In the genomic region with DNA sequence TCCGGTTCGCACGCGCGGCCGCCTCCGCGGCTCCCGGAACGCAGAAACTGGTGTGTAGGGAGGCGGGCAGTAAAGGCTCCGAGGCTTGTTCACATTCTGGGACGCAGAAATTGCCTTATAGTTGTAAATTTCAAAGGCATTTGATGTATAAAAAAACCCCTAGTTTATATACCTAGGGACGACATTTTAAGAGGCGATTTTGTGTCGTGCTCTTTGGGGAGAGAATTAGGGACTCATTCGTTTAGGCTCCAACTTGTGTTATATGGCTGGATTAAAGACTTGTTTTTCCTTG, we compare ENCODE assay signal across 8 mouse cellular contexts. TPM values are rescaled to one million over a fixed set of nuclear protein-coding genes. Genes with fewer than 3 reads are reported as not detected.
DNase-seq lines count a peak whose midpoint lies in the region; ATAC-seq and TF ChIP-seq lines count a peak whose summit lies in the region.

No protein-coding gene starts in this region.

- no peak for DNase-seq in heart, postnatal 10 days
- no peak for DNase-seq in liver, postnatal 0 days
- DNase-seq in retina, embryonic 14.5 days (ENCODE audit: low spot score): no peak
- no peak for DNase-seq in layer of hippocampus, postnatal 36 days
- DNase-seq in spleen, postnatal 36 days (ENCODE audit: low spot score in 2 of 2): no peak

- H3K27ac ChIP-seq in heart, embryonic 13.5 days (replicated peaks): peak overlapping the region; percentile 99
- peak overlapping the region; percentile 96 for H3K27ac ChIP-seq in forebrain, embryonic 16.5 days (ENCODE audit: low read length)
- H3K27ac ChIP-seq in liver, postnatal 0 days (ENCODE audit: low read depth): peak overlapping the region; percentile 100

- intact Hi-C loops in heart, postnatal 10 days (cut with DNase I): loop anchor here (2.0 kb wide), 3 partner anchors 50 to 62 kb away; a partner anchor contains a TSS

- peaks cover 50% of the 10 kb centered on the region for H3K4me1 ChIP-seq in heart, embryonic 13.5 days
- peaks cover 47% of the 10 kb centered on the region for H3K4me1 ChIP-seq in E14TG2a.4 (replicated peaks; ENCODE audit: low read depth, low read length)
- peaks cover 19% of the 10 kb centered on the region for H3K4me1 ChIP-seq in forebrain, embryonic 16.5 days (replicated peaks; ENCODE audit: control insufficient read depth, insufficient read depth, low read length)
- H3K4me1 ChIP-seq in liver, postnatal 0 days (ENCODE audit: insufficient read depth): peaks cover 19% of the 10 kb centered on the region

- peak overlapping the region; percentile 98 for H3K9ac ChIP-seq in heart, embryonic 13.5 days
- peak overlapping the region; percentile 95 for H3K9ac ChIP-seq in forebrain, embryonic 16.5 days (replicated peaks; ENCODE audit: low read depth, low read length)
- peak overlapping the region; percentile 99 for H3K9ac ChIP-seq in liver, postnatal 0 days (replicated peaks)

- no peak for TF ChIP-seq CTCF in E14TG2a.4 (conservative IDR thresholded peaks at IDR 0.05; ENCODE audit: low read length)
- no peak for TF ChIP-seq CTCF in liver, postnatal 0 days (IDR thresholded peaks at IDR 0.05; ENCODE audit: low read depth)

- H3K36me3 ChIP-seq in heart, embryonic 13.5 days: peaks cover 40% of the 10 kb centered on the region
- peaks cover 54% of the 10 kb centered on the region for H3K36me3 ChIP-seq in E14TG2a.4 (ENCODE audit: insufficient read depth, low read length)
- H3K36me3 ChIP-seq in forebrain, embryonic 16.5 days (ENCODE audit: control insufficient read depth, insufficient read depth): peaks cover 6% of the 10 kb centered on the region; the same call in 1 of the 2 replicates
- H3K36me3 ChIP-seq in liver, postnatal 0 days (replicated peaks; ENCODE audit: insufficient read depth, low read length): peaks cover 21% of the 10 kb centered on the region

- H3K27me3 ChIP-seq in heart, embryonic 13.5 days (replicated peaks): no peaks in the 10 kb centered on the region
- no peaks in the 10 kb centered on the region for H3K27me3 ChIP-seq in E14TG2a.4 (ENCODE audit: insufficient read depth, low read length)
- H3K27me3 ChIP-seq in forebrain, embryonic 16.5 days (replicated peaks; ENCODE audit: control insufficient read depth, insufficient read depth, low read length): no peaks in the 10 kb centered on the region
- H3K27me3 ChIP-seq in liver, postnatal 0 days (ENCODE audit: insufficient read depth, low read length): no peaks in the 10 kb centered on the region

- WGBS in heart, embryonic 13.5 days: under 1% methylated on average over 17 of the region's 17 CpGs
- WGBS in forebrain, embryonic 16.5 days: under 1% methylated on average over 17 of the region's 17 CpGs
- under 1% methylated on average over 17 of the region's 17 CpGs for WGBS in liver, postnatal 0 days (ENCODE audit: insufficient replicate concordance)

- ATAC-seq in heart, embryonic 13.5 days (ENCODE audit: extremely low read depth, insufficient number of reproducible peaks, low FRiP score, low TSS enrichment): no peak
- ATAC-seq in forebrain, embryonic 16.5 days: no peak
- ATAC-seq in liver, postnatal 0 days: no peak

- peak overlapping the region; percentile 88 for H3K4me2 ChIP-seq in heart, embryonic 13.5 days
- H3K4me2 ChIP-seq in forebrain, embryonic 16.5 days (ENCODE audit: low read length): peak overlapping the region; percentile 75
- H3K4me2 ChIP-seq in liver, postnatal 0 days (ENCODE audit: low read depth, low read length): peak overlapping the region; percentile 86

- H3K9me3 ChIP-seq in heart, embryonic 13.5 days: no peaks in the 10 kb centered on the region
- no peaks in the 10 kb centered on the region for H3K9me3 ChIP-seq in E14TG2a.4 (ENCODE audit: low read length)
- H3K9me3 ChIP-seq in forebrain, embryonic 16.5 days (ENCODE audit: control insufficient read depth, low read length): no peaks in the 10 kb centered on the region
- H3K9me3 ChIP-seq in liver, postnatal 0 days (ENCODE audit: low read length): no peaks in the 10 kb centered on the region

- no peak for TF ChIP-seq EP300 in liver, postnatal 0 days (IDR thresholded peaks at IDR 0.05; ENCODE audit: low read depth)

- H3K4me3 ChIP-seq in heart, embryonic 13.5 days: peak overlapping the region; percentile 99
- H3K4me3 ChIP-seq in E14TG2a.4 (replicated peaks; ENCODE audit: low read length): peak overlapping the region; percentile 95
- peak overlapping the region; percentile 98 for H3K4me3 ChIP-seq in forebrain, embryonic 16.5 days (replicated peaks; ENCODE audit: low read length)
- H3K4me3 ChIP-seq in liver, postnatal 0 days (ENCODE audit: low read depth, low read length): peak overlapping the region; percentile 98

RNA-seq across cellular contexts. Expression of a gene that starts 0.6 kb away (rescaled TPM):
- polyA plus RNA-seq in heart, embryonic 13.5 days (2015; fragmentation: Nextera tagmentation; extraction: Ambion mirVana): 77.4 and 79.8 TPM in 2 replicates
- total RNA-seq in heart, postnatal 10 days (2021): 100 to 1,000 TPM in 1 of 2 experiments, 10 to 100 TPM in 1; 96.7 to 104 TPM
- 221 and 239 TPM in 2 replicates for polyA plus RNA-seq in forebrain, embryonic 16.5 days (2015; fragmentation: Nextera tagmentation; extraction: Ambion mirVana)
- polyA plus RNA-seq in liver, postnatal 0 days (2015; fragmentation: Nextera tagmentation; extraction: Ambion mirVana): 20.5 and 24.7 TPM in 2 replicates
- total RNA-seq in layer of hippocampus, postnatal 36 days (2021): 100 to 1,000 TPM; 252 to 275 TPM

RNA-seq across cellular contexts. Expression of a gene that starts 23.9 kb away (rescaled TPM):
- 109 and 118 TPM in 2 replicates for polyA plus RNA-seq in heart, embryonic 13.5 days (2015; fragmentation: Nextera tagmentation; extraction: Ambion mirVana)
- total RNA-seq in heart, postnatal 10 days (2021): 10 to 100 TPM; 69.9 to 74.9 TPM
- polyA plus RNA-seq in forebrain, embryonic 16.5 days (2015; fragmentation: Nextera tagmentation; extraction: Ambion mirVana): 135 and 139 TPM in 2 replicates
- polyA plus RNA-seq in liver, postnatal 0 days (2015; fragmentation: Nextera tagmentation; extraction: Ambion mirVana): 51.8 and 52.5 TPM in 2 replicates
- 10 to 100 TPM; 77.7 to 87.1 TPM for total RNA-seq in layer of hippocampus, postnatal 36 days (2021)

RNA-seq across cellular contexts. Expression of a gene that starts 27.9 kb away (rescaled TPM):
- 0.11 and 0.27 TPM in 2 replicates for polyA plus RNA-seq in heart, embryonic 13.5 days (2015; fragmentation: Nextera tagmentation; extraction: Ambion mirVana)
- total RNA-seq in heart, postnatal 10 days (2021): not detected
- polyA plus RNA-seq in forebrain, embryonic 16.5 days (2015; fragmentation: Nextera tagmentation; extraction: Ambion mirVana): not detected in 2 replicates
- 0.06 and 0.08 TPM in 2 replicates for polyA plus RNA-seq in liver, postnatal 0 days (2015; fragmentation: Nextera tagmentation; extraction: Ambion mirVana)
- total RNA-seq in layer of hippocampus, postnatal 36 days (2021): not detected
